Mouse (Mus musculus) kidney, adult 2 months (tissue): ENCODE data around the gene Rbfox1.

Source experiments
- CTCF ChIP-seq: fragments of 200-500 bp; conservative IDR thresholded peaks from 2 replicates; pipeline ENCODE4 v1.5.1; 2011; ENCODE audit warnings: low read depth, mild to moderate bottlenecking, control low read depth, low read length, moderate library complexity, mixed read lengths; ENCODE audit not compliant: insufficient read depth, insufficient read length
- POLR2A ChIP-seq: fragments of 200-500 bp; IDR thresholded peaks from one replicate; pipeline ENCODE4 v1.6.1; 2011; ENCODE audit warnings: low read depth, low read length, control low read depth

DNA sequence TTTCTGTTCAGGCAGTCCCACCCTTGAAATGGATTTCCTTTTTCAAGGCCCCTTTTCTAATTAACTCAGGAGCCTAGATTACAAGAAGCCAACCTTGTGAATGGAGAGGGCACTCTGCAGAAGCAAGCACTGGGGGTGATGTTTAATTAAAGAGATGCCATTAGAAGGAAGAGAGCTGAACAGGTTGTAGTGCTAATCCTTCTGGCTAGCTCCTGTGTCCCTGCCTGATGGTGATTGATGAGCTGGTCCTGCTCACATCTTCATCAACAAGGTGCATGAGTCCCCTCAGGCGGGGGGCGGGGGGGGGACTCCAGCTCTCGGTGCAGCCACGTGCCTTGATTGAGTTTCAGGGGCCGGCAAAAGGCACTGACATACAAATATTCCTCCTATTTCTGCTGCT lies 1312.8 kb downstream of the Rbfox1 start:
- TF ChIP-seq POLR2A = no peak
- TF ChIP-seq CTCF = no peak
